Mouse (Mus musculus): ENCODE data around the gene Eef2. TPM values are rescaled to one million over a fixed set of nuclear protein-coding genes. Genes with fewer than 3 reads are reported as not detected.

Gene Eef2
- 446 and 467 TPM in 2 replicates for polyA plus RNA-seq (2015; fragmentation: Nextera tagmentation; extraction: Ambion mirVana)

GRCm38 (mm10) chr10:81176466-81177271 is at the start of gene Eef2:
Eef2 (plus strand) TSS chr10:81176631.

DNA sequence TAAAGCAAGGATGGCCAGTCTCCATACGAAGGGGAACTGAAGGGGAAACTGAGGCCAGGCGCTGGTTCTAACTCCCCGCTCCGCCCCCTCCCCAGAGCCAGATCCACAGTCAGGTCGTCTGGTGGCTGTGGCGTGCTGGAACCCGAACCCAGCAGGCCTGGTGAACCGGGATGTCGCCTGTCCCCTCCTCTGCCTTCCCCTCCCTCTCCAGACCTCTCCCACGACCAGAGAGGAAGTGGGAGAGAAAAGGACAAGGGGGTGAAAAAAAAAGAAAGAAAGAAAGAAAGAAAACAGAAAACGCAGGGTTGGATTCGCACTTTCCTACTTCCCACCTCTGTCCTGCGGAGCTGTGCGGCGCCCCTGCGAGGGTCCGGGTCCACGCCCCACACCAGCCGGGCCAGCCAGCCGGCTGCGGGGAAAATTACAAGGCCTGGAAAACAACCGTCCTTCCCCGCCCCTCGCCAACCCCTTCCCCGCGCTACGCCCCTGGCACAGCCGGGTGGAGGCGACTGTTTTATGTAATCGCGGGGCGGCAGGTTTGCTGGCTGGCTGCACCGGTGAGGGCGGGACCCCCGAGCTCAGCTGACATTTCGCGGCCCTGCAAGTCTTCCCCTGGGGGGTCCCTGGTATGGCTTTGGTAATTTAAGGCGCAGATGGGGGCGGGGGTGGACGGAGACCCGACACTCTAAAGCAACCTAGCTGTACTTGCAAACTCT is 41.3 kb upstream of the Eef2 start, which contains the start of gene Zbtb7a:
TSS of gene Zbtb7a (plus strand) at position 255 of the 716 bp plus-strand sequence.

GRCm38 (mm10) chr10:81167200-81168086 is 9.0 kb upstream of the Eef2 start, which contains the start of gene Pias4:
Pias4 (minus strand) TSS chr10:81167923.

DNA sequence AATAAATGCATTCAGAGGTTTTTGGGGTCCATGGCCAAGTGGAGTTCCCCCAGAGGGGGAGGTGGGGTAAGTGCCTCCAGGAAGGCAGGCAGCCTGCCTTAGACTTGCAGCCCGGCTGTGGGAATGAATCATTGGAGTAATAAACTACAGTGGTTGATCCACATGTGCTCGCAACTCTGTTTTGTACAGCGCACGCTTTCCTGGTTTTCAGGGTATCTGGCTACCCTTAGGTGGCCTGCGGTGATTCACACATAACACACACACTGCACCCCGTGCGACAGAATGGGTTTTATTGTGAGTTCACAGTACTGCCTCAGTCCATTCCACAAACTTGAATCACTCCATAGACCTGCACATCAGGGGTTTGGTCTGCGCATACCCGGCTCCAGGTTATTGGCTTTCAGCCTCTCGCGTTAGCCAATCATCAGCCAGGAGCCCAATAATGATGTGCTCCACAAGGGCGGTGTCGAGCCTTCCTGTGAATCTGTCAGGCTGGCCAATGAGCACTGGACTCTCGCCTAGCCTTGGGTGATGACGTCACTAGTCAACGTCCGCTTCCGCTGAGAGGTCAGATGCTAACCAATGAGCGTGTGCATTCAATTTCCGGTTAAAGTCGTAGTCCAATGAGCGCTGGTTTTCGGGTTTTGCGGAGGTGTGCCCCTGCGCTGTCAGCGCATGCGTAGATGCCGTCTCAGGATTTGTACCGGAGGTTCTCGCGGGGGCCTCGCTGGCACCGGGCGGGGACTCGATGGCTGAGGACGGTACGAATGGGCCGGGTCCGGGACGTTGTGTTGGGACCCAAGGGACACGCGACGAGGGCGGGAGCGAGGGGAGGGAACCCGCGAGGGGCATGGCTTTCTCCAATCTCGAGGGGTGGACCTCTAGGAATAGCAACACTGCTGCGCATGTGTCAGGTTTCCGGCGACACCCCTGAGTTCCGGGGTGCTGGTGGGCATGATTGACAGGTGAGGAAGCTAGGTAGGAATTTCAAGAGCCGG is 6.2 kb downstream of the Eef2 start, which contains the start of gene Dapk3:
TSS of gene Dapk3 (plus strand) at position 670 of the 998 bp plus-strand sequence.

GRCm38 (mm10) chr10:81183805-81184204 is 7.4 kb downstream of the Eef2 start, which contains the start of gene 4930442H23Rik:
4930442H23Rik (minus strand) TSS chr10:81183849.

DNA sequence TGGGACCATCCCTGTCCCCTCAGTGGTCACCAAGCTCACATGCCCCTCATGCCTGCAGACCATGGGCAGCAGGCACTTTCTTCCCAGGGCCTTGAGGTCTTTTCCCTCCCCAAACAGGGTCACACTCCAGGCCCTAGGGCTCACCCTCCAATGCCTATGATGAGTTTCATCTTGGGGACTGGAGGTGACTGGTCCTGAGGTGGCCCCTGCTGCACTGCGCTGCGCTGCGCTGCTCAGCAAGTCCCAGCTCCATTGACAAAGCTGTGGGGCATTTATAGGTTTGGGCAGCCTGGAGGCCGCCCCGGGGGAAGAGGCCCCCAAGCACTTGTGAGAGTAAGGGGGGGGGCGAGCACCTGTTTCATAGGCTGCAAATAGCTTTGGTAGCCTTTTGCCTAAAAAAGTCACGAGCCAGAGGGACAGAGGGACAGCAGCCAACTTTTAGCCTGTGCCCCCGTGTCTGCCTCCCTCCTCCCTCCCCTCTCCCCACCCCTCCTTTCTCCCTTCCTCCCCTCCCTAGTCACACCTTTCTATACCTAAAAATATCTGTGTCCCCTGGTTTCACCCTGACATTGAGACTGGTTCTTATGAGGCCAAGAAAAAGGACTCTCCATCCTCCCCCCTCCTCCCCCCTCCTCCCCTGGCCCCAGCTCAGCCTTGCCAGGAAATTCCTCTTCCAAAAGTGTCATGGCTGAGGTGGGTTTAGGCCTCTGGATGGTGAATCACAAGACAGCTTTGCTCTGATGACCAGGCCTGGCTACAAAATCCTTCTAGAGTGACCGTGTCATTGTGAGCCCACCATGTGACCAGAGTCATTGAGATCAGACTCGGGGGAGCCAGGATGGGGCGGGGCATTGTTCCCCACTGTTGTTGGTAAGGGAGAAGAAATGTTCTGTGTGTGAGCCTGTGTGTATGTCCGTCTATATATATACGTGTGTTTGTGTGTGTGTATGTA is 25.7 kb downstream of the Eef2 start, which contains the start of gene Nmrk2:
TSS of gene Nmrk2 (minus strand) at position 245 of the 952 bp plus-strand sequence.

DNA sequence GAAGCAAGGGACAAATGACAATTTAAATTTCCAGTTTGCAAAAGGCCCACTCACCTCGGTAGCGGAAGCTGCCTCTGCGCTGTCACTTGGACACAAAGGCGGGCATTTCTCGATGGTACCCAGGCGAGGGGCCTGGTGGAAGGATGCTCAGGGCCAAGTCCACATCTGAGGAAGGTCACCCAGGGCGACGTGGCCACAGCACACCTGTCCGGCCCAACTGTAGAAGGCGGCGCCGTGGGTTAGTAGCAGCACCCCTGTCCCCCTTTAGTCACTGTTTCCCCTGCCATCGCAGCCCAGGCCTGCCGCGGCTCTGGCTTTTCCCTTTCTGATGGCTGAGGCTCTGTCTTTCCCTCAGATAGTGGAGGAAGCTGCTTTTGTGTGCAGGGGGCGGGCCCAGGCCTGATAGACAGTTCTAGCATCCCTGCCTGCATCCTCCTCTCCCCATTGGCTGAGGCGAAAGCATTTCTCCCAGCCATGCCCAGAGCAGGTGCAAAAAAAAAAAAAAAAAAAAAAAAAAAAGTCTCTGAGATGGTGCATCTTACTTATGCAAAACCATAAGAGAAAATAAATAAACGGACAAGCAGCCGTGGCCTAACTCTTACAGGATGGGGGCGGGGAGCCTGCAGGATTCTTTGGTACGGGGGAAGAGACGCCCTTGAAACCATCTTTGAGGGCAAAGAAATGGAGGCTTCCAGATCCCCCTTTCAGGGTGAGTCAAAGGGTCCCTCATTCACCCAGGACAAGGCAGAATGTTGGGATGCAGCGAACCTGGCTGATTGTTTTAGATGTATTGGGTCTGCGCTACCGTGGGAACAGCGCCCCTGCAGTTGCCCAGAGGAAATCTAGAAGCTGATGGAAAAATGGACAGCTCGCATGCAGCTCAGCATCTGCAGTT is 54.3 kb downstream of the Eef2 start, which contains the start of gene Atcay:
TSS of gene Atcay (minus strand) at position 396 of the 895 bp plus-strand sequence.

Other genes starting within 250 kb of the Eef2 start
- 28.6 and 36.3 TPM in 2 replicates for gene Gadd45b, start 246.6 kb upstream of the Eef2 start, polyA plus RNA-seq (2015; fragmentation: Nextera tagmentation; extraction: Ambion mirVana)
- 1.3 and 1.6 TPM in 2 replicates for gene Gng7, start 161.7 kb upstream of the Eef2 start, polyA plus RNA-seq (2015; fragmentation: Nextera tagmentation; extraction: Ambion mirVana)
- not detected in 2 replicates for gene Diras1, start 151.0 kb upstream of the Eef2 start, polyA plus RNA-seq (2015; fragmentation: Nextera tagmentation; extraction: Ambion mirVana)
- gene Slc39a3, start 139.2 kb upstream of the Eef2 start, polyA plus RNA-seq (2015; fragmentation: Nextera tagmentation; extraction: Ambion mirVana) = 12.7 and 15.3 TPM in 2 replicates
- 90.7 and 98.9 TPM in 2 replicates for gene Sgta, start 116.5 kb upstream of the Eef2 start, polyA plus RNA-seq (2015; fragmentation: Nextera tagmentation; extraction: Ambion mirVana)
- gene Thop1, start 106.6 kb upstream of the Eef2 start, polyA plus RNA-seq (2015; fragmentation: Nextera tagmentation; extraction: Ambion mirVana) = 18.4 and 19.0 TPM in 2 replicates
- gene Creb3l3, start 77.8 kb upstream of the Eef2 start, polyA plus RNA-seq (2015; fragmentation: Nextera tagmentation; extraction: Ambion mirVana) = 0.74 and 1.0 TPM in 2 replicates
- gene Map2k2, start 70.7 kb upstream of the Eef2 start, polyA plus RNA-seq (2015; fragmentation: Nextera tagmentation; extraction: Ambion mirVana) = 118 and 119 TPM in 2 replicates
- gene Zbtb7a, start 41.4 kb upstream of the Eef2 start, polyA plus RNA-seq (2015; fragmentation: Nextera tagmentation; extraction: Ambion mirVana) = 45.5 and 48.9 TPM in 2 replicates
- 19.0 and 21.1 TPM in 2 replicates for gene Pias4, start 8.7 kb upstream of the Eef2 start, polyA plus RNA-seq (2015; fragmentation: Nextera tagmentation; extraction: Ambion mirVana)
- gene Dapk3, start 6.4 kb downstream of the Eef2 start, polyA plus RNA-seq (2015; fragmentation: Nextera tagmentation; extraction: Ambion mirVana) = 54.2 and 57.0 TPM in 2 replicates
- 0.12 and 0.23 TPM in 2 replicates for gene 4930442H23Rik, start 7.2 kb downstream of the Eef2 start, polyA plus RNA-seq (2015; fragmentation: Nextera tagmentation; extraction: Ambion mirVana)
- 0.31 and 0.40 TPM in 2 replicates for gene Nmrk2, start 25.4 kb downstream of the Eef2 start, polyA plus RNA-seq (2015; fragmentation: Nextera tagmentation; extraction: Ambion mirVana)
- 0.08 and 0.18 TPM in 2 replicates for gene Atcay, start 54.2 kb downstream of the Eef2 start, polyA plus RNA-seq (2015; fragmentation: Nextera tagmentation; extraction: Ambion mirVana)
- gene Zfr2, start 56.5 kb downstream of the Eef2 start, polyA plus RNA-seq (2015; fragmentation: Nextera tagmentation; extraction: Ambion mirVana) = 3.7 and 4.1 TPM in 2 replicates
- gene Matk, start 76.3 kb downstream of the Eef2 start, polyA plus RNA-seq (2015; fragmentation: Nextera tagmentation; extraction: Ambion mirVana) = 0.53 and 0.67 TPM in 2 replicates
- gene Mrpl54, start 90.3 kb downstream of the Eef2 start, polyA plus RNA-seq (2015; fragmentation: Nextera tagmentation; extraction: Ambion mirVana) = 227 and 233 TPM in 2 replicates
- gene Apba3, start 90.3 kb downstream of the Eef2 start, polyA plus RNA-seq (2015; fragmentation: Nextera tagmentation; extraction: Ambion mirVana) = 43.8 and 51.5 TPM in 2 replicates
- gene Tjp3, start 115.0 kb downstream of the Eef2 start, polyA plus RNA-seq (2015; fragmentation: Nextera tagmentation; extraction: Ambion mirVana) = 12.6 and 14.9 TPM in 2 replicates
- gene Pip5k1c, start 116.3 kb downstream of the Eef2 start, polyA plus RNA-seq (2015; fragmentation: Nextera tagmentation; extraction: Ambion mirVana) = 31.1 and 32.7 TPM in 2 replicates
- 18.1 and 20.3 TPM in 2 replicates for gene Cactin, start 144.5 kb downstream of the Eef2 start, polyA plus RNA-seq (2015; fragmentation: Nextera tagmentation; extraction: Ambion mirVana)
- gene Tbxa2r, start 152.1 kb downstream of the Eef2 start, polyA plus RNA-seq (2015; fragmentation: Nextera tagmentation; extraction: Ambion mirVana) = 28.6 and 36.1 TPM in 2 replicates
- 0.65 and 0.87 TPM in 2 replicates for gene Gipc3, start 166.6 kb downstream of the Eef2 start, polyA plus RNA-seq (2015; fragmentation: Nextera tagmentation; extraction: Ambion mirVana)
- 67.4 and 70.3 TPM in 2 replicates for gene Hmg20b, start 173.8 kb downstream of the Eef2 start, polyA plus RNA-seq (2015; fragmentation: Nextera tagmentation; extraction: Ambion mirVana)
- gene Mfsd12, start 180.9 kb downstream of the Eef2 start, polyA plus RNA-seq (2015; fragmentation: Nextera tagmentation; extraction: Ambion mirVana) = 12.5 and 12.6 TPM in 2 replicates
- 1.5 and 1.8 TPM in 2 replicates for gene 4930404N11Rik, start 189.2 kb downstream of the Eef2 start, polyA plus RNA-seq (2015; fragmentation: Nextera tagmentation; extraction: Ambion mirVana)
- 35.5 and 38.2 TPM in 2 replicates for gene Fzr1, start 201.9 kb downstream of the Eef2 start, polyA plus RNA-seq (2015; fragmentation: Nextera tagmentation; extraction: Ambion mirVana)
- 67.0 and 71.2 TPM in 2 replicates for gene Dohh, start 207.8 kb downstream of the Eef2 start, polyA plus RNA-seq (2015; fragmentation: Nextera tagmentation; extraction: Ambion mirVana)
- gene Gm48551, start 207.8 kb downstream of the Eef2 start, polyA plus RNA-seq (2015; fragmentation: Nextera tagmentation; extraction: Ambion mirVana) = 1.6 and 2.1 TPM in 2 replicates
- gene Gm48552, start 212.4 kb downstream of the Eef2 start, polyA plus RNA-seq (2015; fragmentation: Nextera tagmentation; extraction: Ambion mirVana) = 0.42 and 0.73 TPM in 2 replicates
- gene Smim24, start 216.4 kb downstream of the Eef2 start, polyA plus RNA-seq (2015; fragmentation: Nextera tagmentation; extraction: Ambion mirVana) = 1.7 and 2.0 TPM in 2 replicates

All from urinary bladder, postnatal 0 days (tissue).